Mouse (Mus musculus) liver, embryonic 11.5 days (tissue): ENCODE results near the gene Clcn6. TPM values are rescaled to one million over a fixed set of nuclear protein-coding genes. Genes with fewer than 3 reads are reported as not detected.

Source experiments
- ATAC-seq: fragments of 200-750 bp; cut with Nextera tagmentation; replicated peaks from 2 replicates; pipeline ENCODE4 v1.8.0; 2017; ENCODE audit warnings: moderate number of reproducible peaks, mild to moderate bottlenecking, moderate TSS enrichment, moderate library complexity; ENCODE audit not compliant: low FRiP score
- DNase-seq: peaks from one replicate; pipeline ENCODE4 v3.0.0-alpha.2; 2017; ENCODE audit warnings: low spot score
- H3K27ac ChIP-seq: fragments of 300-500 bp; sonication (generic); 2 replicates; pipeline ENCODE4 v1.5.1; 2014; ENCODE audit warnings: mild to moderate bottlenecking, low read depth, low read length, control low read depth
- H3K27me3 ChIP-seq: fragments of 300-500 bp; sonication (generic); replicated peaks from 2 replicates; pipeline ENCODE4 v1.6.1; 2014; ENCODE audit warnings: low read length, mixed read lengths; ENCODE audit not compliant: control insufficient read depth, insufficient read depth
- H3K36me3 ChIP-seq: fragments of 300-500 bp; sonication (generic); 2 replicates; pipeline ENCODE4 v1.6.1; 2014; ENCODE audit warnings: mild to moderate bottlenecking, low read length, moderate library complexity, mixed read lengths; ENCODE audit not compliant: control insufficient read depth, insufficient read depth
- H3K4me1 ChIP-seq: fragments of 300-500 bp; sonication (generic); replicated peaks from 2 replicates; pipeline ENCODE4 v1.6.1; 2014; ENCODE audit warnings: low read length, mixed read lengths; ENCODE audit not compliant: control insufficient read depth, insufficient read depth
- H3K4me2 ChIP-seq: fragments of 300-500 bp; sonication (generic); 2 replicates; pipeline ENCODE4 v1.6.1; 2014; ENCODE audit warnings: mild to moderate bottlenecking, control low read depth, moderate library complexity
- H3K4me3 ChIP-seq: fragments of 300-500 bp; sonication (generic); 2 replicates; pipeline ENCODE4 v1.5.1; 2014; ENCODE audit warnings: low read depth, low read length, control low read depth
- H3K9ac ChIP-seq: fragments of 300-500 bp; sonication (generic); 2 replicates; pipeline ENCODE4 v1.6.1; 2014; ENCODE audit warnings: low read depth, low read length, control low read depth
- H3K9me3 ChIP-seq: fragments of 300-500 bp; sonication (generic); 2 replicates; pipeline ENCODE4 v1.6.1; 2016; ENCODE audit warnings: low read length, inconsistent platforms, mixed read lengths; ENCODE audit not compliant: control insufficient read depth
- WGBS: fragments of 180-500 bp; shearing (Covaris S2); extraction: QIAGEN DNeasy Blood & Tissue Kit; methylation state at CpG from one replicate; pipeline ENCODE4 v1.1.7; 2014; 5-methylcytosine and 5-hydroxymethylcytosine counted together
- polyA plus RNA-seq: library from polyadenylated mRNA; unstranded; fragments of >200 nt; fragmentation: Nextera tagmentation; extraction: Ambion mirVana; gene quantifications from 2 replicates; pipeline ENCODE4 v1.2.1, GENCODE M21; 2014

Gene Clcn6
- polyA plus RNA-seq, 1 experiment from 2014 or later, result 2.4 TPM

DNA sequence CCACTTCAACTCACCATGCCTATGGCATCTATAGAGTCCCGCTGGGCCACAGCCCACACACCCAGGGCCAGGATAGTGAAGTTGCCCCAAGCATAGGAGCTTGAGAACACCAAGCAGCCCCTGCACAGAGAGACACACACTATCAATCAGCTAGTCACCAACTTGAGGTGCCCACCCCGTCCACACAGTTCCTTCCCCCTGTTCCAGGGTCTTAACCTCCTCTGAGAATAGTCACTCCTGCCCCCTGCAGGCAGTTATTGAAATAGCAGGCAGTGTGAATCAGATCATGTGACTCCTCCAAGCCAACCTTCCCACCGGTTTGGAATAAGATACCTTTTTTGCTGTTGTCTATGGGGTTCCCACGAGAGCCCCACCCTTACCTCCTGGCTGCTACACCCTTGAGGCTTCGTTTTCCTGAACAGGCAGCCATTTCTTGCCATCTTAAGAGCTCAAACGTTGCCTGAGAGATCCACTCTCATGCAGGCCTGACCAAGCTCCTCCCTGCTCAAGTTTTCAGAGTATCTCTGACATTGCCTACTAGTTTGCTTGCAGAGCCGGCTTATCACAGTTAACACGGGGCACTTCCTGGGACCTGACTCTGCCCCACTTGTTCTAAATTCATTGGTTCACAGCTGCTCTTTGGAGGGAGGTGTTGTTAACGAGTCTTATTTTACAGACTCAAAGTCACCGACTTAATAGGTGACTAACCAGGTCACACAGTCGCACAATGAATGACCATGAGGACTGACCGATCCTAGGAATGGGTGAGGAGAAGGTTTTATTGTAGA lies 43.8 kb upstream of the Clcn6 start:
- H3K4me2 ChIP-seq, result peak overlapping the region; percentile 54
- H3K4me1 ChIP-seq, result peaks cover 45% of the 10 kb centered on the region
- peaks cover 12% of the 10 kb centered on the region; the same call in 1 of the 2 replicates for H3K36me3 ChIP-seq
- H3K9me3 ChIP-seq, result no peaks in the 10 kb centered on the region
- H3K27me3 ChIP-seq, result no peaks in the 10 kb centered on the region
- H3K27ac ChIP-seq, result peak overlapping the region; percentile 91
- ATAC-seq (peak; percentile 78), DNase-seq (peak; percentile 75)
- H3K4me3 ChIP-seq, result no peak overlapping the region
- H3K9ac ChIP-seq, result peak overlapping the region; percentile 50
- WGBS, result 38% methylated on average over 12 of the region's 12 CpGs

DNA sequence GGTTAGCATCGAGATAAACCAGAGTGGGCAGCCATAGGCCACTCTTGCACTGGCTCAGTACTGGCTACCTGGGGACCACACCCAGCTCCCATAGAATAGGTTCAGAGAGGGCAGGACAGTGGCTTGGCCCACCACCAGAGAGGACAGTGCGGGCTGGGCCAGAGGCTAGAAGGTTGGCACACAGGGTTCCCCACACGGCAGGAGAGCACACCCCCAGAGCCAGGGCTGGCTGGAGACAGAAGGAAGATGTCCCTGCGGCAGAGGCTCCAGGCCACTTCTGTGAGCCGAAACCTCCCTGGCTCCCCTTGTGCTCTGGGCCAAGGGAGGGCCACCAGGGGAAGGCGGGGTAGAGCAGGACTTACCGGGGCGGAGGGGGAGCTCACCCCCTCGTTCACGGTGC lies 42.6 kb upstream of the Clcn6 start:
- H3K36me3 ChIP-seq, result peaks cover 12% of the 10 kb centered on the region; the same call in 1 of the 2 replicates
- no peaks in the 10 kb centered on the region for H3K27me3 ChIP-seq
- no peak for ATAC-seq
- 92% methylated on average over 10 of the region's 10 CpGs for WGBS
- H3K9me3 ChIP-seq, result no peaks in the 10 kb centered on the region
- DNase-seq, result no peak
- no peak overlapping the region for H3K9ac ChIP-seq
- no peak overlapping the region for H3K4me3 ChIP-seq
- H3K4me2 ChIP-seq, result no peak overlapping the region
- peaks cover 34% of the 10 kb centered on the region for H3K4me1 ChIP-seq
- no peak overlapping the region for H3K27ac ChIP-seq

DNA sequence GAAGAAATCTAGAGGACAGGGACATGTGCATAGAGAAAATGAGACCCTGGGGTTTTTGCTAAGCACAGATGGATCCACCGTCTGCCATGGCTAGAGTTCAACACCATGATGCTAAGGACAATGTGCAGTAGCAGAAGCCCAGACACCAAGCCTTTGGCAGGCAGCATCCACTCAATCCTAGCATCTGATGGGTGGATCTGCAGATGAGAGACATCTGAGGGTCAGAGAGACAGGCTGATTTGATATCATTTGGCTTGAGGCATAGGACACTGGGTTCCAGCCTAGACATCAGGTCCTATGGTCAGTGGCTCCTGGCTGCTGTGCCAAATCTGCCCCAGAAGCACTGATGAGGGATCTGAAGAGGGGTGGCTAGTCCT lies 42.0 kb upstream of the Clcn6 start:
- 82% methylated on average over 1 of the region's 1 CpGs for WGBS
- no peak overlapping the region for H3K4me3 ChIP-seq
- H3K27ac ChIP-seq, result no peak overlapping the region
- no peaks in the 10 kb centered on the region for H3K9me3 ChIP-seq
- H3K9ac ChIP-seq, result no peak overlapping the region
- H3K4me1 ChIP-seq, result peaks cover 30% of the 10 kb centered on the region
- H3K36me3 ChIP-seq, result peaks cover 12% of the 10 kb centered on the region; the same call in 1 of the 2 replicates
- no peak overlapping the region for H3K4me2 ChIP-seq
- H3K27me3 ChIP-seq, result no peaks in the 10 kb centered on the region
- ATAC-seq (no peak), DNase-seq (no peak)

DNA sequence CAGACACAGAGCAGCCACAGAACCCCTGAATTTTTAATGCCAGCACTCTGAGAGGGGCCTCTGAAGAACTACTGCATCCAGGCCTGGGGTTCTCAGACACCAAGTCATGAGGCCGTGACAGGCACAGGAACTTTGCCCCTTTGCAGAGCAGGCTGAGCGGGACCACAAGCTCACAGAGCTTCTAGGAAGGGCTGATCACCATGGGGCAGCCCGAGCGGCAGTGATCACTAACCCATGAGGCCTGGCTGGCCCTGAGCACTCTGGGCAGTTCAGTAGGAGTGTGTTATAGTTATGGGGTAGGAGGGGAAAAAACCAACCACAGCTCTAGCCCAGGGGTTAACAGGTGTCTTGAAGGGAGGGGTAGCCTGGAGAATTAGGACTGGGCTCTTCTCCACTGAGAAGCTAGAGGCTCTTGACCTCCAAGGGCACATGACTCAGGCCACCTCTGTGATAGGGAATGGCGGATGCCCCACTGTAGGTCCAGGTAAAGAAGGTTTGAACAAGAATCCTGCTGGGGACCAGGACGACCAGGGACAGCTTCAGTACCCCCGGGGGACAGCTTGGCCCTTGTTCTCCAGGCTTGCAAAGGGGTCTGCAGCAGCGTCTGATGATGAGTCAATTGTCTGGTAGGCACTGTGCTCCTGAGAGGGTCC lies 41.4 kb upstream of the Clcn6 start:
- WGBS, result 84% methylated on average over 8 of the region's 8 CpGs
- DNase-seq, result no peak
- ATAC-seq, result no peak

GRCm38 (mm10) chr4:148079212-148079611 lies 40.6 kb upstream of the Clcn6 start:
- no peak for DNase-seq
- Histone ChIP-seq H3K36me3 (peaks cover 12% of the 10 kb centered on the region; the same call in 1 of the 2 replicates), H3K4me1 (peaks cover 18% of the 10 kb centered on the region), H3K27me3 (no peaks in the 10 kb centered on the region), H3K9ac (no peak overlapping the region), H3K4me2 (no peak overlapping the region), H3K9me3 (no peaks in the 10 kb centered on the region), H3K4me3 (no peak overlapping the region), H3K27ac (no peak overlapping the region)
- ATAC-seq, result no peak
- 72% methylated on average over 6 of the region's 6 CpGs for WGBS

More for the DNA sequence above, 41.4 kb upstream of the Clcn6 start:
- no peak overlapping the region for H3K4me2 ChIP-seq
- H3K4me1 ChIP-seq, result peaks cover 24% of the 10 kb centered on the region
- no peaks in the 10 kb centered on the region for H3K27me3 ChIP-seq
- peaks cover 12% of the 10 kb centered on the region; the same call in 1 of the 2 replicates for H3K36me3 ChIP-seq
- no peak overlapping the region for H3K4me3 ChIP-seq
- H3K9me3 ChIP-seq, result no peaks in the 10 kb centered on the region
- no peak overlapping the region for H3K9ac ChIP-seq
- no peak overlapping the region for H3K27ac ChIP-seq

DNA sequence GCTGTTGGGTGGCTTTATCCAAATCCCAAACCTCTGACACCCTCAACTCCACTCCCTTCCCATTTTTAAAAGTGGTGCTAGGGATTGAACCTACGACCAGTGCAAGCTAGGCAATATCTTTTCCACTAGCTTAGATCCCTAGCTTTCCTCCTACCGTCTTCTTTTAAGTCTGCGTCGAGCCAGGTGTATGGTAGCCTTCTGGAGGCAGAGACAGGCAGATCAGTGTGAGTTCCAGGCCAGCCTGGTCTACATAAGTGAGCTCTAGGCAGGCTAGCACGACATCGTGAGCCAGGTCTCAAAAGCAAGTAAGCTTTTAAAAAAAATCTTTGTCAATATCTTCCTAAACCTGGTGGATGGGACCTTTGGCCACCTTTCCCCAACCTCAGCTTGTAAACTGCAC lies 37.3 kb upstream of the Clcn6 start:
- Histone ChIP-seq H3K4me3 (no peak overlapping the region), H3K27me3 (no peaks in the 10 kb centered on the region), H3K27ac (no peak overlapping the region), H3K4me2 (no peak overlapping the region), H3K36me3 (0 out of 2 replicates have a peak, but pooled peaks cover 5% of the 10 kb centered on the region), H3K9ac (no peak overlapping the region), H3K4me1 (no peaks in the 10 kb centered on the region; the same call in 1 of the 2 replicates), H3K9me3 (no peaks in the 10 kb centered on the region)
- ATAC-seq (no peak), DNase-seq (no peak)
- WGBS, result 83% methylated on average over 6 of the region's 6 CpGs

GRCm38 (mm10) chr4:148075259-148075658 lies 36.6 kb upstream of the Clcn6 start:
- peak overlapping the region; percentile 54 for H3K9ac ChIP-seq
- DNase-seq, result peak; percentile 65

GRCm38 (mm10) chr4:148074521-148075189 lies 36.0 kb upstream of the Clcn6 start:
- Histone ChIP-seq H3K27ac (no peak overlapping the region; the same call in 1 of the 2 replicates), H3K9me3 (no peaks in the 10 kb centered on the region), H3K9ac (peak overlapping the region; percentile 54), H3K4me2 (peak overlapping the region; percentile 63), H3K4me1 (no peaks in the 10 kb centered on the region; the same call in 1 of the 2 replicates), H3K36me3 (0 out of 2 replicates have a peak, but pooled peaks cover 2% of the 10 kb centered on the region), H3K27me3 (no peaks in the 10 kb centered on the region), H3K4me3 (peak overlapping the region; percentile 32)
- no peak for DNase-seq
- WGBS, result 47% methylated on average over 17 of the region's 17 CpGs
- peak; percentile 42 for ATAC-seq

More at GRCm38 (mm10) chr4:148075259-148075658, 36.6 kb upstream of the Clcn6 start:
- 33% methylated on average over 21 of the region's 21 CpGs for WGBS
- H3K27me3 ChIP-seq, result no peaks in the 10 kb centered on the region
- 0 out of 2 replicates have a peak, but pooled peaks cover 2% of the 10 kb centered on the region for H3K36me3 ChIP-seq
- ATAC-seq, result peak; percentile 49
- H3K27ac ChIP-seq, result peak overlapping the region; percentile 1; the same call in 1 of the 2 replicates
- no peaks in the 10 kb centered on the region for H3K9me3 ChIP-seq
- peak overlapping the region; percentile 32 for H3K4me3 ChIP-seq
- no peaks in the 10 kb centered on the region; the same call in 1 of the 2 replicates for H3K4me1 ChIP-seq
- H3K4me2 ChIP-seq, result peak overlapping the region; percentile 63
